Mouse (Mus musculus): ENCODE measurements around the gene Gm4131.

Gene Gm4131

GRCm38 (mm10) chr14:62479395-62479794 is 87.3 kb downstream of the Gm4131 start:
- ChIA-PET CTCF (no interaction called here), POLR2A (interaction anchor here in 1 of 4 experiments (1.6 kb wide), 1 partner anchor 22 kb away, joined by 5 read pairs; no protein-coding TSS in a partner anchor)

- CTCF ChIA-PET: no interaction called here
- POLR2A ChIA-PET: no interaction called here
Observed at GRCm38 (mm10) chr14:62474481-62474880, 92.2 kb downstream of the Gm4131 start.

GRCm38 (mm10) chr14:62472061-62472460 is 94.7 kb downstream of the Gm4131 start:
- ChIA-PET CTCF (no interaction called here), POLR2A (interaction anchor here in 1 of 4 experiments (1.0 kb wide), 1 partner anchor 11 kb away, joined by 3 read pairs; no protein-coding TSS in a partner anchor)

- CTCF ChIA-PET: no interaction called here
- POLR2A ChIA-PET: no interaction called here
Observed at GRCm38 (mm10) chr14:62468753-62469125, 98.0 kb downstream of the Gm4131 start.

DNA sequence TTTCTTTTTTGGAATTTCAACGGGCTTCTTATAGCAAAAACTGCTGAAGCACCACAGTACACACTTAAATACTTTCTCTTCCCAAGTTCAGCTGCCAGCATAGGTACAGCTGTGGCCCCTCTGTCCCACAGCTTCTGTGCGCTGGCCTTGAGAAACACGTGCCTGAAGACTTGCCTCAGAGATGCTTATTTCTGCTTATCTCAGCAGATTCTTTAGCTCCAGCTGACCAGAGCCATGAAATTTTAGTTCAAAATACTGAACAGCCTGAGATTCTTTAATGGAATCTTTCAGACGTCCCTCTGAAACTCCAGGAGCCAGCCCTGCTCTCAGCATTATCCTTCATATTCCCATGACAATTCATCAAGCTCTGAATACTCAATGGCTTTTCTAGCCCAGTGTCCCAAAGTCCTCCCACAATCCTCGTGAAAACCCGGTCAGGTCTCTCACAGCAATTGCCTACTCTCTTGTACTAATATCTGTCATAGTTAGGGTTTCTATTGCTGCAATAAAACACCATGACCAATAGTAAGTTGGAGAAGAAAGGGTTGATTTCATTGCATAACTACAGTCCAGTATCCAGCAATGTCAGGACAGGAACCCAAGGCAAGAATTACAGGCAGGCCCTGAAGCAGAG is 98.5 kb downstream of the Gm4131 start:
- ChIA-PET CTCF (no interaction called here), POLR2A (interaction anchor here in 1 of 4 experiments (0.5 kb wide), 1 partner anchor 16 kb away, joined by 3 read pairs; no protein-coding TSS in a partner anchor)

DNA sequence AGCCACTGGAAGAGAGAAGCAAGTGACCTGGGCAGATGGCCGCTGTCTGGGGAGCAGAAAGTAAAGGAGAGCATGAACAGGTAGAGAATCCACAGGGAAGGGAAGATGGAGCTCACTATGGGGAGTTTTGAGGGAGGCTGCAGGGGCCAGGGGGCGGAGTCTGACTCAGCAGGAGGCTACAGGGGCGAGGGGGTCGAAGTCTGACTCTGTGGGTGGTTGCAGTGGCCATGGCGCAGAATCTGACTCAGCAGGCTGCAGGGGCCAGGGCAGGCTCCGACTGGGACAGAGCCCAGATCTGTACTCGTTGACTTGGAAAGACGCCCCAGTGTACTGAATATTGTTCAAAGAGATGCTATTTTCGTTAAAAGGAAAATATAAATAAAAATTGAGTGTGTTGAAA is 101.8 kb downstream of the Gm4131 start:
- POLR2A ChIA-PET: interaction anchor here (0.6 to 1.3 kb wide), 4 partner anchors 11 to 783 kb away, joined by 3 to 4 read pairs (median 3); no protein-coding TSS in a partner anchor
- CTCF ChIA-PET: interaction anchor here in 2 of 4 experiments (0.6 kb wide), 2 partner anchors 8 to 317 kb away, joined by 3 read pairs; no protein-coding TSS in a partner anchor

- ChIA-PET CTCF (interaction anchor here in 1 of 4 experiments (0.6 to 1.4 kb wide), 4 partner anchors 27 to 1107 kb away, joined by 3 read pairs; no protein-coding TSS in a partner anchor), POLR2A (interaction anchor here in 1 of 4 experiments (0.6 kb wide), 1 partner anchor 845 kb away, joined by 6 read pairs; no protein-coding TSS in a partner anchor)
Observed at GRCm38 (mm10) chr14:62459541-62459940, 107.2 kb downstream of the Gm4131 start.

DNA sequence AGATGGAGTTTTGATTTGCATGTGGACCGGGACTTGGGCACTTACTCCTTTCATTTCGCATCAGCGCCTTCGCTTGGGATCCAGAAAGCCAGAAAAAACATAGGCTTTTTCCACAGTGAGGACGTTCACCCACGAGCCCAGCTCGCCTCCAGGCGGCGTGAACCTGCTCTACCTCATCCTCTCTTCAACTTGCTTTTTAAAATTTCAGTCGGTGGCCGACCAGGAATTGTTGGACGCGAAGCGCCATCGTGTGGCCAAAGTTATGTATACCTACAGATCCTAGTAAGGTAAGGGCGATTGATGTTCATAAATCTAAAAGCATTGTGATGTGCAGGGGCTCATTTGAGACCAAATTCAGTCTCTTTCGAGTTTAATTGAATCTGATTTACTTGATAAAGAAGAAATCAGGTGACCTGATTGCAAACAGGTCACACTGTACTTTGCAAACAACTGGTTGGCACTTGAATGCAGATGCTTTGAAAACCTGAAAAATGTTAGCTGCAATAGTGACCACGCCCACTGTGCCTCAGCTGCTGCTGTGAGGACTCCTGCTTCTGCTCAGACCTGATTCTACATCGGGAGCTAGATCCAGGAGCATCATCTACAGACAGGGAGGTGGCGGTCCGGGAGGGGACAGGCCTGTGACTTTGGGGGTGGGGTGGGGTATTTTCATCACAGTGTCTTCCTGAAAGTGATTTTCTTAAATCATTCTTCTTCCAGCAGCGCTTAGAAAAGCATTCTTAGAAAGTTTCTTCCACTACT is 109.1 kb downstream of the Gm4131 start:
- POLR2A ChIA-PET: interaction anchor here in 3 of 4 experiments (0.6 to 1.9 kb wide), 8 partner anchors 13 to 810 kb away, joined by 3 to 7 read pairs (median 3); no protein-coding TSS in a partner anchor

GRCm38 (mm10) chr14:62456239-62456747 is 110.4 kb downstream of the Gm4131 start, which contains the start of gene Gucy1b2:
TSS of gene Gucy1b2 (minus strand) at chr14:62456289.
- CTCF ChIA-PET: interaction anchor here in 3 of 4 experiments (0.5 to 1.1 kb wide), 4 partner anchors 105 to 1139 kb away, joined by 3 read pairs; partner anchors contain the start of gene Rnaseh2b (in 1 of the 3)
- POLR2A ChIA-PET: interaction anchor here in 3 of 4 experiments (0.6 to 1.9 kb wide), 4 partner anchors 121 to 808 kb away, joined by 3 to 7 read pairs (median 4); no protein-coding TSS in a partner anchor

More for the DNA sequence above, 109.1 kb downstream of the Gm4131 start:
- CTCF ChIA-PET: interaction anchor here in 3 of 4 experiments (0.6 to 1.6 kb wide), 12 partner anchors 8 to 1126 kb away, joined by 3 to 8 read pairs (median 3); partner anchors contain the start of genes Rnaseh2b (in 1 of the 3) and Trim13 (in 1 of the 3)

- POLR2A ChIA-PET: interaction anchor here in 2 of 4 experiments (0.6 to 0.7 kb wide), 2 partner anchors 203 to 307 kb away, joined by 3 to 4 read pairs; no protein-coding TSS in a partner anchor
Observed at GRCm38 (mm10) chr14:62455570-62455879, 111.2 kb downstream of the Gm4131 start.

GRCm38 (mm10) chr14:62454760-62455569 is 111.8 kb downstream of the Gm4131 start:
- POLR2A ChIA-PET: interaction anchor here in 1 of 4 experiments (0.7 kb wide), 1 partner anchor 307 kb away, joined by 3 read pairs; no protein-coding TSS in a partner anchor

More at GRCm38 (mm10) chr14:62455570-62455879, 111.2 kb downstream of the Gm4131 start:
- CTCF ChIA-PET: interaction anchor here in 2 of 4 experiments (0.5 to 0.7 kb wide), 3 partner anchors 104 to 352 kb away, joined by 3 read pairs; no protein-coding TSS in a partner anchor

GRCm38 (mm10) chr14:62454136-62454535 is 112.6 kb downstream of the Gm4131 start:
- POLR2A ChIA-PET: interaction anchor here in 1 of 4 experiments (0.6 kb wide), 1 partner anchor 9 kb away, joined by 3 read pairs; no protein-coding TSS in a partner anchor
- CTCF ChIA-PET: interaction anchor here in 1 of 4 experiments (0.6 kb wide), 1 partner anchor 426 kb away, joined by 3 read pairs; no protein-coding TSS in a partner anchor

More at GRCm38 (mm10) chr14:62454760-62455569, 111.8 kb downstream of the Gm4131 start:
- CTCF ChIA-PET: interaction anchor here in 1 of 4 experiments (0.7 kb wide), 1 partner anchor 203 kb away, joined by 3 read pairs; no protein-coding TSS in a partner anchor

- ChIA-PET CTCF (no interaction called here), POLR2A (interaction anchor here in 1 of 4 experiments (0.7 kb wide), 1 partner anchor 12 kb away, joined by 3 read pairs; no protein-coding TSS in a partner anchor)
Observed at GRCm38 (mm10) chr14:62453276-62453675, 113.4 kb downstream of the Gm4131 start.

GRCm38 (mm10) chr14:62450706-62451105 is 116.0 kb downstream of the Gm4131 start:
- POLR2A ChIA-PET: no interaction called here

GRCm38 (mm10) chr14:62447214-62447548 is 119.5 kb downstream of the Gm4131 start:
- ChIA-PET CTCF (no interaction called here), POLR2A (no interaction called here)

More at GRCm38 (mm10) chr14:62450706-62451105, 116.0 kb downstream of the Gm4131 start:
- CTCF ChIA-PET: interaction anchor here in 1 of 4 experiments (0.6 kb wide), 1 partner anchor 687 kb away, joined by 3 read pairs; no protein-coding TSS in a partner anchor

GRCm38 (mm10) chr14:62446385-62447213 is 120.1 kb downstream of the Gm4131 start:
- CTCF ChIA-PET: no interaction called here

More at GRCm38 (mm10) chr14:62446385-62447213, 120.1 kb downstream of the Gm4131 start:
- POLR2A ChIA-PET: interaction anchor here in 2 of 4 experiments (0.5 to 1.3 kb wide), 2 partner anchors 113 to 1958 kb away, joined by 3 to 4 read pairs; no protein-coding TSS in a partner anchor
